Mouse (Mus musculus): ENCODE results near the gene Sox8. TPM values are rescaled to one million over a fixed set of nuclear protein-coding genes. Genes with fewer than 3 reads are reported as not detected.

Gene Sox8
- not detected in 2 replicates for total RNA-seq (2012; rRNA removed)
- polyA plus RNA-seq (2012; ENCODE audit: insufficient read depth in 1 of 2, insufficient read length in 2 of 2, low read depth in 1 of 2, low replicate concordance in 2 of 2, missing spikeins in 1 of 2), result not detected

DNA sequence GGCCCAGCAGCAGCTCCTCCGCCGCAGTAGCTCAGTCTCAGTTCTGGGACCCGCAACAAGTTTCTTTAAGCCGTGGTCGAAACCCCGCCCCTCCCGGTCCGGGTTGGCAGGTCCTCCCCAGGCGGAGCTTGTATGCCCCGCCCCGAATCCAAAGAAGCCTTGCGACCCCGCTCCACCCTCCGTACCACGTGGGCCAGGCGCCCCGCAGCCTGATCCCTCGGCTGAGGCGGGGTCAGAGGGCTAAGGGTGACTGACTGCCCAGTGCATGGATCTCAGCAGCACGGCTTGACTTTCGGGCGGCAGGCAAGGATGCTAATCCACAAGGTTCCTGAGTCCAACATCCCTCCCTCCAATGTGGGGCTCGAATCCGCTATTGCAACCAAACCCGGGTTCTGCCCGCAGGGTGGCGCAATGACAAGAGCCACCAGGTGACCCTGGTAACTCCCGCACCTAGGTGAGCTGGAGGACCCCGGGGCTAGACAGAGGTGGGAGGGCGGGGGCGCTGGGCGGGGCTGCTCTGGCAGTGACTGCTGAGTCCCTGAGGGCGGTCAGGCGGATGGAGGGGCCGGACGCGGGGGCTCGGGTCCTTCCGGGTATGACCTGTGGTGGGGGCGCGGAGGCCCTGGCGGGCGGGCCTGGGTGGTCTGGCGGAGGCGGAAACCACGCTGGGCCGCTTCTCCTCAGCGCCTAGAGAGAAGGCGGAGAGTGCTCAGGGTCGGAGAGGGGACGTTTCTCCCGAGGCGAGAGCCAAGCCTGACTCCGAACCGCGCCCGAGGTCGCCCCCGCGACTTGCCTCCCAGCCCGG lies at the start of gene Sox8:
Sox8 (minus strand) TSS at position 39 of the 805 bp plus-strand sequence.
- Histone ChIP-seq H3K4me3 (ENCODE audit: control insufficient read depth in 1 of 2, insufficient read depth in 1 of 2, low read depth in 2 of 2, low read length in 2 of 2) (no peak within 1 kb of the TSS), H3K9ac (ENCODE audit: control insufficient read depth, low read depth, low read length, poor library complexity, severe bottlenecking) (no peak within 1 kb of the TSS), H3K36me3 (ENCODE audit: control insufficient read depth in 1 of 2, insufficient read depth in 2 of 2, low read length in 2 of 2) (no peaks in the 10 kb centered on the region), H3K79me2 (ENCODE audit: control insufficient read depth, insufficient read depth, low read length, poor library complexity) (no peaks in the 10 kb centered on the region), H3K27ac (ENCODE audit: control insufficient read depth, low read depth, low read length) (no peak within 1 kb of the TSS), H3K27me3 (ENCODE audit: control insufficient read depth in 1 of 2, insufficient read depth in 2 of 2, low read length in 2 of 2) (no peaks in the 10 kb centered on the region), H3K4me1 (ENCODE audit: control insufficient read depth in 1 of 2, insufficient read depth in 2 of 2, low read length in 2 of 2) (no peaks in the 10 kb centered on the region), H3K9me3 (replicated peaks; ENCODE audit: insufficient read depth, low read length) (no peaks in the 10 kb centered on the region)
- no peak for DNase-seq (ENCODE audit: low read depth, low spot score)
- TF ChIP-seq ZKSCAN1 (IDR thresholded peaks at IDR 0.05; ENCODE audit: low read depth, low read length) (no peak), TCF12 (IDR thresholded peaks at IDR 0.05; ENCODE audit: low read depth, low read length) (no peak), TAL1 (IDR thresholded peaks at IDR 0.05; ENCODE audit: low read length) (no peak), POLR2AphosphoS2 (IDR thresholded peaks at IDR 0.05; ENCODE audit: low read length) (no peak), CHD2 (IDR thresholded peaks at IDR 0.05; ENCODE audit: low read length) (no peak)

DNA sequence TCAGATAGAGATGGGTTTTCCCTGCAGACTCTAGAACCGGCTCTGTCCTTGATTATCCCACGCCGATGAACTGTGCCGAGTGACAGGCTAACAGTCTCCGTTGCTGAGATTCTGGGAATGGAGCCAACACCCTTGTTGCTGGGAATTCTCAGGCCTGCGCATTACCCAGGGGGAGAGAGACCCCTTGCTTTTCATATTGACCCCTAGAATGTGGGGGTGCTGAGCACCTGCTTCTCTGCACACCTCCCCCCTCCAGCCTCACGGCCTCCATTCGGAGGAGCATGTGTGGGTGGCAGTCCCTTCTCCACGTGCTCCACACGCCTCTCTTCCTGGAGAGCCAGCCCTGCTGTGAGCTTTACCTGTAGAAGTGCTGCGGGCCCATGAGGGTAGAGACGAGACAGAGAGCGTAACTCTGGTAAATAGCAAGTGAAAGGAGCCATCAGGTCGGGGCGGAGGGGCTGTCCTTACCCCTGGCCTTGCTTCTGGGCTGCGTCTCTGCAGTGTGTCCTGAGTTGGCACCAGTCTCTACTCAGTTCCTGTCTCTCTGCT lies 48.1 kb upstream of the Sox8 start:
- Histone ChIP-seq H3K27ac (ENCODE audit: control insufficient read depth, low read depth, low read length) (no peak overlapping the region), H3K36me3 (ENCODE audit: control insufficient read depth in 1 of 2, insufficient read depth in 2 of 2, low read length in 2 of 2) (no peaks in the 10 kb centered on the region), H3K9ac (ENCODE audit: control insufficient read depth, low read depth, low read length, poor library complexity, severe bottlenecking) (no peak overlapping the region), H3K4me3 (ENCODE audit: control insufficient read depth in 1 of 2, insufficient read depth in 1 of 2, low read depth in 2 of 2, low read length in 2 of 2) (no peak overlapping the region), H3K4me1 (ENCODE audit: control insufficient read depth in 1 of 2, insufficient read depth in 2 of 2, low read length in 2 of 2) (no peaks in the 10 kb centered on the region), H3K79me2 (ENCODE audit: control insufficient read depth, insufficient read depth, low read length, poor library complexity) (no peaks in the 10 kb centered on the region), H3K9me3 (replicated peaks; ENCODE audit: insufficient read depth, low read length) (no peaks in the 10 kb centered on the region), H3K27me3 (ENCODE audit: control insufficient read depth in 1 of 2, insufficient read depth in 2 of 2, low read length in 2 of 2) (no peaks in the 10 kb centered on the region)
- no peak for DNase-seq (ENCODE audit: low read depth, low spot score)
- no peak for TF ChIP-seq E2F4 (IDR thresholded peaks at IDR 0.05; ENCODE audit: borderline replicate concordance, low read depth, low read length)

DNA sequence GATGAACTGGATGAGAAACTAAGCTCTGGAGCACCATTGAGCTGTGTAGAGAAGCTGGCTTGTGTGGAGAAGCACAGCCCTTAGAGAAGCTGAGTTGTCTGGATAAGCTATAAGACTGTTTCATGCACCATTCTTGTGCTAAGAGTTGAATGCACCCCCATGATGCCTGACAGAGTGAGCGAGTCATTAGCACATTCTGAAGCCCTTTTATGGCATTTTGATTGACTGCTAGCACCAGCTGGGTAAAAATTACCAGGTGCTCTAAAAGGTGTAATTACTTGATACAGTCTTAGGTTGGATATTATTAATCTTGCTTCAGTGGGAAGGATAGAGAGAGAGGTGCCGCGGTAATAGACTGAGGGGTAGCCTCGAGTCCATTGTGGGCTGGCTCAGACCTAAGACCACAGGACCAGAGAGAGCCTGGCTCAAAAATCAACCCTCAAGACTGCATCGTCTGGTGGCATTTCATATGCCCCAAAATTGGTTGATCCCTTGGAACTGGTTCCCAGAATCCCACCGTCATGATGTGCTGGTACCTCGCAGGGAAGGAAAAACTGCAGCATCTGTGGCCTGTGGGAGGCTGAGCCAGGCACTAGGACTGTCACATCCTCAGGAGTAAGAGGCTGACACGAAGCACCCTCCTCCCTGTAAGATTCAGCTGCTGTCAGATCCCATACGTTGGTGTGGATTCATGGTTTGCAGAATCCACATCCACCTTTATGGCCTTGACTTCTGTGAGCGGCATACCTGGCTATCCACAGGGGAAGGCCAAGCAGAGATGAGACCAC lies 44.4 kb upstream of the Sox8 start:
- Histone ChIP-seq H3K27me3 (ENCODE audit: control insufficient read depth in 1 of 2, insufficient read depth in 2 of 2, low read length in 2 of 2) (no peaks in the 10 kb centered on the region), H3K4me3 (ENCODE audit: control insufficient read depth in 1 of 2, insufficient read depth in 1 of 2, low read depth in 2 of 2, low read length in 2 of 2) (no peak overlapping the region), H3K9ac (ENCODE audit: control insufficient read depth, low read depth, low read length, poor library complexity, severe bottlenecking) (no peak overlapping the region), H3K27ac (ENCODE audit: control insufficient read depth, low read depth, low read length) (no peak overlapping the region), H3K9me3 (replicated peaks; ENCODE audit: insufficient read depth, low read length) (no peaks in the 10 kb centered on the region), H3K36me3 (ENCODE audit: control insufficient read depth in 1 of 2, insufficient read depth in 2 of 2, low read length in 2 of 2) (no peaks in the 10 kb centered on the region), H3K79me2 (ENCODE audit: control insufficient read depth, insufficient read depth, low read length, poor library complexity) (no peaks in the 10 kb centered on the region), H3K4me1 (ENCODE audit: control insufficient read depth in 1 of 2, insufficient read depth in 2 of 2, low read length in 2 of 2) (no peaks in the 10 kb centered on the region)
- no peak for TF ChIP-seq ZNF384 (IDR thresholded peaks at IDR 0.05; ENCODE audit: low read depth, low read length)
- TF ChIP-seq MEF2A (IDR thresholded peaks at IDR 0.05; ENCODE audit: extremely low read depth, insufficient replicate concordance, low read depth, low read length, poor library complexity, severe bottlenecking), result no peak
- TF ChIP-seq RAD21 (IDR thresholded peaks at IDR 0.05; ENCODE audit: low read depth, low read length), result no peak
- TF ChIP-seq MYC (IDR thresholded peaks at IDR 0.05; ENCODE audit: low read depth, low read length), result no peak
- no peak for TF ChIP-seq CHD1 (IDR thresholded peaks at IDR 0.05; ENCODE audit: low read depth, low read length)
- TF ChIP-seq ELF1 (IDR thresholded peaks at IDR 0.05; ENCODE audit: low read depth, low read length), result no peak
- no peak for TF ChIP-seq ZMIZ1 (IDR thresholded peaks at IDR 0.05; ENCODE audit: low read depth, low read length)
- no peak for TF ChIP-seq EP300 (IDR thresholded peaks at IDR 0.05; ENCODE audit: low read depth in 1 of 2, low read length in 2 of 2)
- TF ChIP-seq POLR2AphosphoS2 (IDR thresholded peaks at IDR 0.05; ENCODE audit: low read length), result no peak
- TF ChIP-seq ZC3H11A (IDR thresholded peaks at IDR 0.05; ENCODE audit: low read depth, low read length), result no peak
- no peak for TF ChIP-seq GABPA (IDR thresholded peaks at IDR 0.05; ENCODE audit: low read depth, low read length)
- no peak for TF ChIP-seq RCOR1 (IDR thresholded peaks at IDR 0.05; ENCODE audit: low read depth, low read length)
- no peak for TF ChIP-seq POLR2A (IDR thresholded peaks at IDR 0.05; ENCODE audit: control insufficient read depth in 1 of 2, insufficient read depth in 1 of 2, low read depth in 1 of 2, low read length in 2 of 2, poor library complexity in 1 of 2)
- no peak for TF ChIP-seq SIN3A (IDR thresholded peaks at IDR 0.05; ENCODE audit: low read length)
- no peak for TF ChIP-seq MAZ (IDR thresholded peaks at IDR 0.05; ENCODE audit: low read depth, low read length)
- no peak for TF ChIP-seq ETS1 (IDR thresholded peaks at IDR 0.05; ENCODE audit: low read depth, low read length)
- no peak for DNase-seq (ENCODE audit: low read depth, low spot score)
